Mouse (Mus musculus) spleen, adult 2 months (tissue): Measurements from ENCODE around the gene Fubp1.

Experiments
- CTCF ChIP-seq: fragments of 200-500 bp; IDR thresholded peaks from 2 replicates; pipeline ENCODE4 v1.5.1; 2011; ENCODE audit warnings: mild to moderate bottlenecking, inconsistent platforms; ENCODE audit not compliant: insufficient read depth, insufficient read length, insufficient replicate concordance; ENCODE audit errors: extremely low read depth
- POLR2A ChIP-seq: fragments of 200-500 bp; IDR thresholded peaks from 2 replicates; pipeline ENCODE4 v1.6.1; 2011; ENCODE audit warnings: low read depth, low read length, inconsistent platforms

- TF ChIP-seq CTCF, result no peak
- no peak for TF ChIP-seq POLR2A
Observed at GRCm38 (mm10) chr3:152168007-152168406, 42.2 kb upstream of the Fubp1 start.
